Mouse (Mus musculus) stomach, embryonic 15.5 days (tissue): Measurements from ENCODE around the gene Afp. TPM values are rescaled to one million over a fixed set of nuclear protein-coding genes. Genes with fewer than 3 reads are reported as not detected.
A peak's percentile ranks its signal among the peaks of the same experiment; 100 is the strongest.

ENCODE experiments used
- ATAC-seq: fragments of 200-750 bp; cut with Nextera tagmentation; 2 replicates; pipeline ENCODE4 v1.8.0; 2017; ENCODE audit warnings: low read depth, moderate number of reproducible peaks, moderate TSS enrichment; ENCODE audit not compliant: insufficient read depth, low FRiP score
- H3K27ac ChIP-seq: fragments of 300-500 bp; sonication (generic); 2 replicates; pipeline ENCODE4 v1.5.1; 2015; ENCODE audit warnings: mild to moderate bottlenecking, inconsistent platforms
- H3K27me3 ChIP-seq: fragments of 300-500 bp; sonication (generic); replicated peaks from 2 replicates; pipeline ENCODE4 v1.6.1; 2015; ENCODE audit warnings: inconsistent platforms
- H3K36me3 ChIP-seq: fragments of 300-500 bp; sonication (generic); 2 replicates; pipeline ENCODE4 v1.6.1; 2015; ENCODE audit warnings: inconsistent platforms
- H3K4me1 ChIP-seq: fragments of 300-500 bp; sonication (generic); 2 replicates; pipeline ENCODE4 v1.6.1; 2015; ENCODE audit warnings: inconsistent platforms
- H3K4me2 ChIP-seq: fragments of 300-500 bp; sonication (generic); 2 replicates; pipeline ENCODE4 v1.6.1; 2015; ENCODE audit warnings: mild to moderate bottlenecking, inconsistent platforms
- H3K4me3 ChIP-seq: fragments of 300-500 bp; sonication (generic); replicated peaks from 2 replicates; pipeline ENCODE4 v1.5.1; 2015; ENCODE audit warnings: inconsistent platforms
- H3K9ac ChIP-seq: fragments of 300-500 bp; sonication (generic); 2 replicates; pipeline ENCODE4 v1.6.1; 2015; ENCODE audit warnings: inconsistent platforms
- H3K9me3 ChIP-seq: fragments of 300-500 bp; sonication (generic); 2 replicates; pipeline ENCODE4 v1.6.1; 2016; ENCODE audit warnings: inconsistent platforms
- WGBS: fragments of 180-500 bp; shearing (Covaris S2); methylation state at CpG from one replicate; pipeline ENCODE4 v1.1.7; 2015; 5-methylcytosine and 5-hydroxymethylcytosine counted together
- polyA plus RNA-seq: library from polyadenylated mRNA; unstranded; fragments of >200 nt; fragmentation: Nextera tagmentation; extraction: Ambion mirVana; gene quantifications from 2 replicates; pipeline ENCODE4 v1.2.1, GENCODE M21; 2015

Gene Afp
- polyA plus RNA-seq, 1 experiment from 2014 or later = 621 TPM

GRCm38 (mm10) chr5:90509828-90510592, 19.5 kb downstream of the Afp start:
- ATAC-seq = no peak
- Histone ChIP-seq H3K4me3 (no peak overlapping the region), H3K27ac (no peak overlapping the region), H3K27me3 (no peaks in the 10 kb centered on the region), H3K9ac (no peak overlapping the region), H3K36me3 (no peaks in the 10 kb centered on the region), H3K9me3 (no peaks in the 10 kb centered on the region), H3K4me2 (no peak overlapping the region), H3K4me1 (no peaks in the 10 kb centered on the region)
- 92% methylated on average over 5 of the region's 5 CpGs for WGBS

GRCm38 (mm10) chr5:90512288-90512955, 21.9 kb downstream of the Afp start:
- H3K4me2 ChIP-seq = no peak overlapping the region
- 78% methylated on average over 6 of the region's 6 CpGs for WGBS
- no peak overlapping the region for H3K4me3 ChIP-seq
- no peak overlapping the region for H3K9ac ChIP-seq
- no peaks in the 10 kb centered on the region for H3K27me3 ChIP-seq
- H3K9me3 ChIP-seq = no peaks in the 10 kb centered on the region
- no peak for ATAC-seq
- H3K4me1 ChIP-seq = no peaks in the 10 kb centered on the region
- H3K36me3 ChIP-seq = no peaks in the 10 kb centered on the region
- H3K27ac ChIP-seq = no peak overlapping the region

GRCm38 (mm10) chr5:90515561-90515960, 25.0 kb downstream of the Afp start:
- no peak overlapping the region for H3K4me3 ChIP-seq
- H3K9ac ChIP-seq = no peak overlapping the region
- H3K4me1 ChIP-seq = no peaks in the 10 kb centered on the region
- H3K4me2 ChIP-seq = no peak overlapping the region
- no peaks in the 10 kb centered on the region for H3K27me3 ChIP-seq
- no peak for ATAC-seq
- no peaks in the 10 kb centered on the region for H3K36me3 ChIP-seq
- no peaks in the 10 kb centered on the region for H3K9me3 ChIP-seq
- WGBS = 87% methylated on average over 6 of the region's 6 CpGs
- no peak overlapping the region for H3K27ac ChIP-seq

- Histone ChIP-seq H3K4me2 (peak within 1 kb of the TSS; percentile 19; the same call in 1 of the 2 replicates), H3K27me3 (no peaks in the 10 kb centered on the region), H3K4me3 (no peak within 1 kb of the TSS), H3K9ac (no peak within 1 kb of the TSS), H3K36me3 (no peaks in the 10 kb centered on the region), H3K27ac (peak within 1 kb of the TSS; percentile 77), H3K9me3 (no peaks in the 10 kb centered on the region), H3K4me1 (no peaks in the 10 kb centered on the region)
- ATAC-seq = no peak; the same call in 1 of the 2 replicates
- 52% methylated on average over 6 of the region's 6 CpGs for WGBS
Measured at GRCm38 (mm10) chr5:90518356-90519100, 28.0 kb downstream of the Afp start, which contains the start of gene Afm. Gene Afm, plus strand, starts transcription at chr5:90518932.

GRCm38 (mm10) chr5:90551191-90551590, 60.7 kb downstream of the Afp start:
- WGBS = 80% methylated on average over 8 of the region's 8 CpGs
- ATAC-seq = no peak

GRCm38 (mm10) chr5:90556052-90556451, 65.5 kb downstream of the Afp start:
- ATAC-seq = no peak
- WGBS = 65% methylated on average over 3 of the region's 3 CpGs
- Histone ChIP-seq H3K4me2 (no peak overlapping the region), H3K27ac (no peak overlapping the region), H3K9me3 (no peaks in the 10 kb centered on the region), H3K4me3 (no peak overlapping the region), H3K27me3 (no peaks in the 10 kb centered on the region), H3K9ac (no peak overlapping the region), H3K36me3 (no peaks in the 10 kb centered on the region), H3K4me1 (no peaks in the 10 kb centered on the region)

More at GRCm38 (mm10) chr5:90551191-90551590, 60.7 kb downstream of the Afp start:
- Histone ChIP-seq H3K4me2 (no peak overlapping the region), H3K27me3 (no peaks in the 10 kb centered on the region), H3K36me3 (no peaks in the 10 kb centered on the region), H3K9me3 (no peaks in the 10 kb centered on the region), H3K4me1 (no peaks in the 10 kb centered on the region), H3K4me3 (no peak overlapping the region), H3K27ac (no peak overlapping the region), H3K9ac (no peak overlapping the region)

Other genes starting within 250 kb of the Afp start
- gene Ankrd17, start 124.2 kb upstream of the Afp start, polyA plus RNA-seq = 23.9 and 25.3 TPM in 2 replicates
- 7.1 and 7.5 TPM in 2 replicates for gene Gm9958, start 123.5 kb upstream of the Afp start, polyA plus RNA-seq
- 83.4 and 276 TPM in 2 replicates for gene Alb, start 29.8 kb upstream of the Afp start, polyA plus RNA-seq
- gene Afm, start 28.2 kb downstream of the Afp start, polyA plus RNA-seq = 6.4 and 8.8 TPM in 2 replicates
- gene 5830473C10Rik, start 70.4 kb downstream of the Afp start, polyA plus RNA-seq = 0.09 and 0.12 TPM in 2 replicates
- 12.2 and 12.8 TPM in 2 replicates for gene Rassf6, start 149.9 kb downstream of the Afp start, polyA plus RNA-seq